ENCODE assay signal across 17 mouse cellular contexts in genomic region chr11:90484750-90485637, GRCm38 (mm10).
DNase-seq lines count a peak whose midpoint lies in the region; ATAC-seq and TF ChIP-seq lines count a peak whose summit lies in the region.
"Had no signal": no experiment of that assay in that cellular context is flagged by ENCODE, and none has a peak within 500 bp of the region (broad histone marks: within the 10 kb centered on the region; RNA-seq: fewer than 3 reads in every experiment).

No protein-coding gene starts in this region.

- TF ChIP-seq POLR2A in brain, embryonic 14.5 days (IDR thresholded peaks at IDR 0.05; ENCODE audit: borderline replicate concordance, extremely low read depth, insufficient read depth, insufficient read length, poor library complexity, severe bottlenecking): no peak

- no peak overlapping the region for H3K9ac ChIP-seq in hindbrain, embryonic 12.5 days
- peak overlapping the region; percentile 17 for H3K9ac ChIP-seq in midbrain, embryonic 14.5 days (replicated peaks; ENCODE audit: low read length)
- no peak overlapping the region for H3K9ac ChIP-seq in heart, embryonic 12.5 days
- H3K9ac ChIP-seq: embryonic facial prominence, embryonic 15.5 days; limb, embryonic 13.5 days had no signal

- H3K36me3 ChIP-seq in forebrain, embryonic 10.5 days (replicated peaks): peaks cover 28% of the 10 kb centered on the region
- H3K36me3 ChIP-seq in hindbrain, embryonic 12.5 days: peaks cover 21% of the 10 kb centered on the region
- H3K36me3 ChIP-seq in midbrain, embryonic 14.5 days (ENCODE audit: control insufficient read depth, insufficient read depth, low read length): peaks cover 3% of the 10 kb centered on the region; the same call in 1 of the 2 replicates
- peaks cover 14% of the 10 kb centered on the region for H3K36me3 ChIP-seq in heart, embryonic 12.5 days

- H3K4me1 ChIP-seq in forebrain, embryonic 10.5 days: peaks cover 21% of the 10 kb centered on the region
- peaks cover 9% of the 10 kb centered on the region for H3K4me1 ChIP-seq in hindbrain, embryonic 12.5 days
- peaks cover 10% of the 10 kb centered on the region for H3K4me1 ChIP-seq in midbrain, embryonic 14.5 days (ENCODE audit: control insufficient read depth, insufficient read depth, low read length)
- 0 out of 2 replicates have a peak, but pooled peaks cover 5% of the 10 kb centered on the region for H3K4me1 ChIP-seq in heart, embryonic 12.5 days (replicated peaks)
- H3K4me1 ChIP-seq: limb, embryonic 13.5 days had no signal

- ATAC-seq in hindbrain, embryonic 12.5 days (ENCODE audit: low FRiP score): 0 out of 2 replicates have a peak, but pooled peaks have one; percentile 26
- peak; percentile 71; the same call in 1 of the 2 replicates for ATAC-seq in midbrain, embryonic 14.5 days (ENCODE audit: low FRiP score, low TSS enrichment)
- ATAC-seq in heart, embryonic 12.5 days (ENCODE audit: insufficient number of reproducible peaks, low FRiP score): no peak

- DNase-seq in brain, embryonic 14.5 days (ENCODE audit: low read depth): peak; percentile 81
- peak; percentile 30 for DNase-seq in forebrain, embryonic 10.5 days (ENCODE audit: extremely low spot score, low spot score)
- peak; percentile 74 for DNase-seq in midbrain, embryonic 14.5 days
- no peak for DNase-seq in kidney, postnatal 4 days
- DNase-seq in lung, postnatal 14 days: no peak
- DNase-seq: adrenal gland, postnatal 25 days; cerebellum, postnatal 14 days; gastrocnemius, postnatal 25 days; kidney, adult 8-10 months; lung, postnatal 36 days; right cerebral cortex, postnatal 14 days; thymus, postnatal 36 days had no signal

- H3K27me3 ChIP-seq in forebrain, embryonic 10.5 days (ENCODE audit: poor library complexity, severe bottlenecking): peaks cover 36% of the 10 kb centered on the region
- no peaks in the 10 kb centered on the region for H3K27me3 ChIP-seq in hindbrain, embryonic 12.5 days
- H3K27me3 ChIP-seq in midbrain, embryonic 14.5 days (ENCODE audit: control insufficient read depth, insufficient read depth, low read length): 0 out of 2 replicates have a peak, but pooled peaks cover 3% of the 10 kb centered on the region
- H3K27me3 ChIP-seq in heart, embryonic 12.5 days (replicated peaks): no peaks in the 10 kb centered on the region
- H3K27me3 ChIP-seq: embryonic facial prominence, embryonic 15.5 days; limb, embryonic 13.5 days had no signal

- no peak overlapping the region for H3K4me3 ChIP-seq in forebrain, embryonic 10.5 days
- no peak overlapping the region for H3K4me3 ChIP-seq in hindbrain, embryonic 12.5 days
- no peak overlapping the region for H3K4me3 ChIP-seq in midbrain, embryonic 14.5 days (replicated peaks; ENCODE audit: low read depth, low read length)
- H3K4me3 ChIP-seq in heart, embryonic 12.5 days: no peak overlapping the region
- H3K4me3 ChIP-seq: embryonic facial prominence, embryonic 15.5 days; limb, embryonic 13.5 days had no signal

- H3K4me2 ChIP-seq in hindbrain, embryonic 12.5 days (replicated peaks): no peak overlapping the region
- H3K4me2 ChIP-seq in midbrain, embryonic 14.5 days (ENCODE audit: low read length): peak overlapping the region; percentile 28
- H3K4me2 ChIP-seq in heart, embryonic 12.5 days: no peak overlapping the region
- H3K4me2 ChIP-seq: embryonic facial prominence, embryonic 15.5 days; heart, embryonic 11.5 days; limb, embryonic 13.5 days had no signal

- 0 out of 2 replicates have a peak, but pooled peaks cover 6% of the 10 kb centered on the region for H3K9me3 ChIP-seq in forebrain, embryonic 10.5 days
- no peaks in the 10 kb centered on the region for H3K9me3 ChIP-seq in hindbrain, embryonic 12.5 days (replicated peaks)
- H3K9me3 ChIP-seq in midbrain, embryonic 14.5 days (ENCODE audit: control insufficient read depth, low read length): no peaks in the 10 kb centered on the region
- 0 out of 2 replicates have a peak, but pooled peaks cover 7% of the 10 kb centered on the region for H3K9me3 ChIP-seq in heart, embryonic 12.5 days (replicated peaks)
- H3K9me3 ChIP-seq: embryonic facial prominence, embryonic 15.5 days had no signal

- TF ChIP-seq CTCF in brain, embryonic 14.5 days (IDR thresholded peaks at IDR 0.05; ENCODE audit: borderline replicate concordance, extremely low read depth, insufficient read depth, insufficient read length): no peak

- WGBS in forebrain, embryonic 10.5 days: 51% methylated on average over 14 of the region's 14 CpGs
- WGBS in hindbrain, embryonic 12.5 days: 65% methylated on average over 14 of the region's 14 CpGs
- 17% methylated on average over 14 of the region's 14 CpGs for WGBS in midbrain, embryonic 14.5 days
- 85% methylated on average over 14 of the region's 14 CpGs for WGBS in heart, embryonic 12.5 days

- H3K27ac ChIP-seq in forebrain, embryonic 10.5 days: no peak overlapping the region
- H3K27ac ChIP-seq in hindbrain, embryonic 12.5 days: peak overlapping the region; percentile 23; the same call in 1 of the 2 replicates
- peak overlapping the region; percentile 57 for H3K27ac ChIP-seq in midbrain, embryonic 14.5 days (replicated peaks; ENCODE audit: low read depth, low read length)
- H3K27ac ChIP-seq in heart, embryonic 12.5 days (ENCODE audit: poor library complexity, severe bottlenecking): no peak overlapping the region
- H3K27ac ChIP-seq: embryonic facial prominence, embryonic 15.5 days; limb, embryonic 13.5 days had no signal

Comparison
In these comparisons a context has a peak if more than half of its experiments do, and no peak if none do; other contexts are left out.
1. DNase-seq: peak in brain, embryonic 14.5 days (single experiment), forebrain, embryonic 10.5 days (single experiment) and midbrain, embryonic 14.5 days (single experiment); none in kidney, postnatal 4 days (0 of 2) and lung, postnatal 14 days (single experiment).
2. H3K27ac ChIP-seq: peak in hindbrain, embryonic 12.5 days (single experiment) and midbrain, embryonic 14.5 days (single experiment); none in forebrain, embryonic 10.5 days (single experiment) and heart, embryonic 12.5 days (single experiment).